Mouse (Mus musculus) midbrain, embryonic 13.5 days (tissue): ENCODE results near the gene Ccnd3. TPM values are rescaled to one million over a fixed set of nuclear protein-coding genes. Genes with fewer than 3 reads are reported as not detected.

Experiments
- ATAC-seq: fragments of 200-750 bp; cut with Nextera tagmentation; 2 replicates; pipeline ENCODE4 v1.8.0; 2017; ENCODE audit warnings: mild to moderate bottlenecking, moderate TSS enrichment, moderate library complexity
- H3K27ac ChIP-seq: fragments of 300-500 bp; sonication (generic); 2 replicates; pipeline ENCODE4 v1.5.1; 2015; ENCODE audit warnings: inconsistent platforms, mild to moderate bottlenecking, moderate library complexity
- H3K27me3 ChIP-seq: fragments of 300-500 bp; sonication (generic); 2 replicates; pipeline ENCODE4 v1.6.1; 2015; ENCODE audit warnings: mild to moderate bottlenecking, inconsistent platforms
- H3K36me3 ChIP-seq: fragments of 300-500 bp; sonication (generic); 2 replicates; pipeline ENCODE4 v1.6.1; 2015; ENCODE audit warnings: mild to moderate bottlenecking, inconsistent platforms
- H3K4me1 ChIP-seq: fragments of 300-500 bp; sonication (generic); replicated peaks from 2 replicates; pipeline ENCODE4 v1.6.1; 2015; ENCODE audit warnings: inconsistent platforms
- H3K4me2 ChIP-seq: fragments of 300-500 bp; sonication (generic); replicated peaks from 2 replicates; pipeline ENCODE4 v1.6.1; 2015; ENCODE audit warnings: moderate library complexity, mild to moderate bottlenecking, inconsistent platforms
- H3K4me3 ChIP-seq: fragments of 300-500 bp; sonication (generic); replicated peaks from 2 replicates; pipeline ENCODE4 v1.5.1; 2015; ENCODE audit warnings: mild to moderate bottlenecking, inconsistent platforms
- H3K9ac ChIP-seq: fragments of 300-500 bp; sonication (generic); replicated peaks from 2 replicates; pipeline ENCODE4 v1.6.1; 2015; ENCODE audit warnings: mild to moderate bottlenecking, inconsistent platforms
- H3K9me3 ChIP-seq: fragments of 300-500 bp; sonication (generic); 2 replicates; pipeline ENCODE4 v1.6.1; 2016; ENCODE audit warnings: mild to moderate bottlenecking, inconsistent platforms
- WGBS: fragments of 180-500 bp; shearing (Covaris S2); methylation state at CpG from one replicate; pipeline ENCODE4 v1.1.7; 2015; 5-methylcytosine and 5-hydroxymethylcytosine counted together
- polyA plus RNA-seq: library from polyadenylated mRNA; unstranded; fragments of >200 nt; fragmentation: Nextera tagmentation; extraction: Ambion mirVana; gene quantifications from 2 replicates; pipeline ENCODE4 v1.2.1, GENCODE M21; 2015

Ccnd3 gene
- 60.4 and 71.4 TPM in 2 replicates for polyA plus RNA-seq

DNA sequence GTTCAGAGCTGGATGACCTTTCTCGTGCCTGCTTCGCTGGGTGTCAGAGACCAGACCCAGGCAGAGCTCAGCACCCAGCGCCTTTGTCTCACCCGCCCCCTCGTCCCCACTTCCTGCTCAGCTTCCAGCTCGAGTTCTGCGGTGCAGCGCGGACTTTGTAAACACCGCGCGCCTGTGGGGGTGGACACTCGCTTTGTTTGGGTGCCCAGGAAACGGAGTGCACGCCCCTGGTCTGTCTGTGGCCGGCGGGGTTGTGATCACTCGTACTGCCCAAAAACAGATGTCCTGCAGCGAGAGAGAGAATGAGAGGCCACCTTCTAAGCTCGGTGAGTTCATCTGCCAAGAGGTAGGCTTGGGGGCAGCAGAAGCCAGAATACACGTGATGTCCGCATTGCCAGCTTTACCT, at the start of gene Ccnd3:
Ccnd3 (plus strand) TSS at position 111 of the 406 bp plus-strand sequence.
- Histone ChIP-seq H3K9ac (peak within 1 kb of the TSS; percentile 66), H3K27ac (no peak within 1 kb of the TSS), H3K4me1 (peaks cover 30% of the 10 kb centered on the region), H3K36me3 (peaks cover 4% of the 10 kb centered on the region; the same call in 1 of the 2 replicates), H3K27me3 (no peaks in the 10 kb centered on the region), H3K9me3 (no peaks in the 10 kb centered on the region), H3K4me2 (peak within 1 kb of the TSS; percentile 61), H3K4me3 (peak within 1 kb of the TSS; percentile 34)
- 2% methylated on average over 22 of the region's 22 CpGs for WGBS
- no peak for ATAC-seq

DNA sequence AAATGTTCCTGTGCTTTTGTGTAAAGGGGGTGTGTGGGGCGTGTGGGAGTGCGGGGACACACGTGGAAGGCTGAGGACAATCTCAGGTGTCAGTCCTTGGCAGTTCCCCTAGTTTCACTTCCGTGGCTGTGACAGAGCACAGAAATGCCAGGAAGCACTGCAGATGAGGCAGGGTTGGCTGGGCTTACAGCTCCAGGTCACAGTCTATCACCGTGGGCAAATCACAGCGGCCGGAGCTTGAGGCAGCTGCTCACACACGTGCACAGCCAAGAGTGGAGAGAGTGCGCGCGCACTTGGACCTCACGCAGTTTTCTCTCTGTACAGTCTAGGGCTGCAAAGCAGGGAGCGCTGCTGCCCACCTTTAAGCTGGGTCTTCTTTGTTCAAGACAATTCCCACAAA, 46.5 kb upstream of the Ccnd3 start:
- 86% methylated on average over 13 of the region's 13 CpGs for WGBS
- H3K4me1 ChIP-seq = no peaks in the 10 kb centered on the region
- H3K27ac ChIP-seq = no peak overlapping the region
- 0 out of 2 replicates have a peak, but pooled peaks cover 2% of the 10 kb centered on the region for H3K27me3 ChIP-seq
- H3K9ac ChIP-seq = no peak overlapping the region
- no peak for ATAC-seq
- no peak overlapping the region for H3K4me3 ChIP-seq
- H3K4me2 ChIP-seq = no peak overlapping the region
- no peaks in the 10 kb centered on the region for H3K36me3 ChIP-seq
- no peaks in the 10 kb centered on the region for H3K9me3 ChIP-seq

DNA sequence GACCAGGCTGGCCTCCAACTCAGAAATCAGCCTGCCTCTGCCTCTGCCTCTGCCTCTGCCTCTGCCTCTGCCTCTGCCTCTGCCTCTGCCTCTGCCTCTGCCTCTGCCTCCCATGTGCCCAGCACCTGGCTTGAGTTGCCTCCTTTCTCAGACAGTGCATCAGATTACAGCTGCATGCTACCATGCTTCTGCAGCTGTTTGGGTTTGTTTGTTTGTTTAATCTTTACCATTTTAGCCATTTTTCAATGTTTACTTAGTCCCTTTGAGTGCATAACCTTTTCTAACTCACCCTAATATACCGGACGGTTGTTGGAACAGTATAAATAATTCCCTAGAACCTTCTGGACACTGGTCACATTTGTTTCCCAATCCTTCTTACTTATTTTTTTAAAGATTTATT, 45.9 kb upstream of the Ccnd3 start:
- Histone ChIP-seq H3K27me3 (peaks cover 3% of the 10 kb centered on the region; the same call in 1 of the 2 replicates), H3K4me3 (no peak overlapping the region), H3K4me2 (no peak overlapping the region), H3K27ac (no peak overlapping the region), H3K4me1 (no peaks in the 10 kb centered on the region), H3K9me3 (no peaks in the 10 kb centered on the region), H3K36me3 (no peaks in the 10 kb centered on the region), H3K9ac (no peak overlapping the region)
- WGBS = 95% methylated on average over 2 of the region's 2 CpGs
- ATAC-seq = no peak

DNA sequence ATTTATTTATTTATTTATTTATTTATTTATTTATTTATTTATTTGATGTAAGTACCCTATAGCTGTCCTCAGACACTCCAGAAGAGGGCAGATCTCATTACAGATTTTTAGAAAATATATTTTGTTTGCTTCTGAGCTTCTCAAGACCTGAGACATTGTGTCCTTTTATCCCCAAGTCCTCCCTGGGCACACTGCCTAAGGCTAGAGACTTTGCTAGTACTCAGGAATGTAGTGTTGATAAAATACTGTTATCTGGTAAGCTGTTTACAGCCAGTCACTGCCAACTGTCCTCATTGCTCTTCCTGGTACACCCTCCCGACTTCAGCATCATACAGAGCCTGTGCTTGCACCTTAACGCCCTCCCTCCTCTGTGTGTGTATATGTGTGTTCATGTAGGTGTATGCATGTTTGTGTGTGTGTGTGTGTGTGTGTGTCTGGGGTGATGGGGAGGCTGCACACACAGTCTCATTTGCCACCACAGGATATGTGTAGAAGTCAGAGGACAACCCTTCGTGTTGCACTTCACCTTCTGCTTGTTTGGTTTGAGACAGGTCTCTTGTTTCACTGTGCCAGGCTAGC, 45.4 kb upstream of the Ccnd3 start:
- ATAC-seq = no peak
- H3K4me2 ChIP-seq = no peak overlapping the region
- no peaks in the 10 kb centered on the region for H3K36me3 ChIP-seq
- H3K27me3 ChIP-seq = peaks cover 6% of the 10 kb centered on the region; the same call in 1 of the 2 replicates
- no peak overlapping the region for H3K27ac ChIP-seq
- no peak overlapping the region for H3K4me3 ChIP-seq
- H3K4me1 ChIP-seq = no peaks in the 10 kb centered on the region
- 90% methylated on average over 3 of the region's 3 CpGs for WGBS
- no peak overlapping the region for H3K9ac ChIP-seq
- H3K9me3 ChIP-seq = no peaks in the 10 kb centered on the region

DNA sequence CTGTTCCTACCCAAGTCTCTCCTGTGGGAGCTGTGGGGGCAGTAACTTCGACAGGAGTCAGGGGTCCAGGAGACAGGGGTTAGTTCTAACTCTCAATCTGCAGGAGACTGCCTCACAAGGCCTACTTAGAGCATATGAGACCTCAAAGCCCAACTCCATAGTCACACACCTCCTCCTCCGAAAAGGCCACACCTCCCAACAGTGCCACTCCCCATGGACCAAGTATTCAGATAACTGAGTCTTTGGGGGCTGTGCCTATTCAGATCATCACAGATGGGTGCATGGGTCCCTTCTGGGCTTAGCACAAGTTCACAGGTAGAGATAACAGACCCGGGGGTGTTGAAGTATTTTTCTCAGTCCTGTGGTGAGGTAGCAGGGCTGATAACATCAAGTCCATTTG, 43.2 kb upstream of the Ccnd3 start:
- Histone ChIP-seq H3K27me3 (peaks cover 22% of the 10 kb centered on the region), H3K9me3 (no peaks in the 10 kb centered on the region), H3K4me2 (no peak overlapping the region), H3K4me3 (no peak overlapping the region), H3K27ac (no peak overlapping the region), H3K4me1 (no peaks in the 10 kb centered on the region), H3K36me3 (no peaks in the 10 kb centered on the region), H3K9ac (no peak overlapping the region)
- ATAC-seq = no peak
- 75% methylated on average over 3 of the region's 3 CpGs for WGBS

DNA sequence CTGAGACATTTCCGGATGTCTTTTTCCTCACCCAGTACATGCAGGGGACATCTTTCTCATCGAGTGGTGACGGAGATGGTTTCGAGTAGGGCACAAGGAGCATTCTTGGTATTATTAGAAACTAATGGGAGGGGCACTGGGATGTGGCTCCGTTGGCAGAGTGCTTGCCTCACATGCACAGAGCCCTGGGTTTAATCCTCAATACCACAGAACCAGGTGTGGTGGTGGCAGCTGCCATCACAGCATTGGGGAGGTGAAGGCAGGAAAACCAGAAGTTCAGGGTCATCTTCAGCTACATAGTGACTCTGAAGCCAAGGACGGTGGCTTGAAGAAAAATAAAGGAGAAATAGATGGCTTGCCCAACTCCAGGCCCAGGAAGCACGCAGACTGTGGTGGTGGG, 42.6 kb upstream of the Ccnd3 start:
- H3K4me2 ChIP-seq = no peak overlapping the region
- H3K27me3 ChIP-seq = peaks cover 27% of the 10 kb centered on the region
- WGBS = 80% methylated on average over 7 of the region's 7 CpGs
- no peak overlapping the region for H3K27ac ChIP-seq
- H3K4me3 ChIP-seq = no peak overlapping the region
- no peaks in the 10 kb centered on the region for H3K36me3 ChIP-seq
- H3K9ac ChIP-seq = no peak overlapping the region
- H3K9me3 ChIP-seq = no peaks in the 10 kb centered on the region
- no peaks in the 10 kb centered on the region for H3K4me1 ChIP-seq
- no peak for ATAC-seq

DNA sequence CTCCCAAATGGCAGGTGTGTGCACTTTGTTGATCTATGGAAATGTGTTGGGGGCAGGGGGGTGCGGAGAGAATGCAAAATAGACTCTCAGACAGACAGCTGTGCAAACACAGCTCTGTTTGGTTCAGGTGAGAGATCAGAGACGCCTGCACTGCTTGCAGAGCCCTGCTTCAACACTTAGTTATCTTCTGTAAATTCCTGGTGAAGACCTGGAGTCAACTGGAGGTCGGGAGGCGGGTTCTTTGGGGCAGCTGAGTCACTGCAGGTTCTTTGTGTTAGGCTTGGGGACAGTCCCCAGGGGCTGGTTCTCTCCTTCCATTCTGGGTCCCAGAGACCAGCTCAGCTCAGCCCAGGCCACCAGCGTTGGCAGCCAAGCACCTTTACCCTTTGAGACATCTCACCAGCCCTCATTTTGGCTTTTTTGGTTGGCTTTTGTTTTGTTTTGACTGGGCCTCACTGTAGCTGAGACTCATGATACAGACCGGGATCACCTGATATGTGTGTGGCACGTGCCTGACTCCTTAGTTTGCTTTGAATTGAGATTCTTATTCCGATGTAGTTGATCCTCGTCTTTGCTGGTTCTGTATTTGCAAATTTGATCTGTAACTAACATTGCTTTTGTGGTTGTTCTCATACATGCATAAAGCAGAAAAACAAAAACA, 42.0 kb upstream of the Ccnd3 start:
- Histone ChIP-seq H3K9ac (no peak overlapping the region), H3K27ac (no peak overlapping the region), H3K4me2 (no peak overlapping the region), H3K4me3 (no peak overlapping the region), H3K36me3 (no peaks in the 10 kb centered on the region), H3K27me3 (peaks cover 34% of the 10 kb centered on the region), H3K9me3 (no peaks in the 10 kb centered on the region), H3K4me1 (no peaks in the 10 kb centered on the region)
- whole genome bisulfite sequencing = 54% methylated on average over 9 of the region's 9 CpGs
- ATAC-seq = no peak

DNA sequence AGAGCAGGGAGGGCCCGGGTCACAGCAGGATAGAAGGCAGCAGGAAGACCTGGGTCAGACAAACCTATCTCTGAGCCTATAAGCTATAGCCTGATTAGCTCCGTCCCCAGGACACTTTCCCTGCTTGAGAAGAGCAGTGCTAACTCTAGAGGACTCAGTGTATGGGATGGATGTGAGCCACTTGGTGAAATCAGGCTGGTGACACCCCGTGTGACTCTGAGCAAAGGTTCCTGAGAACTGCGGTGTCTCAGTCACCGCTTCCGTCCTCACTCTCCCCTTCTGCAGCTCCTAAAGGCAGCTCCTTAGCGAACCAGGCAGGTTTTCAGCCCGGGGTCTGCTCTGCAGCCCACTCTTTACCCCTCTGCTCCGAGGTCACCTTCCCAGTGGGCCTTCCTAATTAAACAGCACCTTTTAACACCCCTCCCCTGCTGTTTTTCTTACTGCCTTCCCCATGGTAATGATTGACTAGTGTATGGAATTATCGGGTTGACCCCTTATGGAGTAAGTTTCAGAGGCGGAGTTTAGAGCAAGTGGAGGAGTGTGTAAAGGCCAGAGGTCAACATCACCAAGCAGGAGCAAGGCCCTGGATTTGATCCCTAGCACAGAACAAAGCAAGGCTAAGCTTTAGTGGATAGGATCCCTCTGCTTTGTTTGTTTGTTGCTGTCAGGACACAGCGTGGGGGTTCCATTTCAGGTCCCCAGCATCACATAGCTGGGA, 40.4 kb upstream of the Ccnd3 start:
- Histone ChIP-seq H3K27ac (no peak overlapping the region), H3K4me3 (no peak overlapping the region), H3K4me2 (no peak overlapping the region), H3K36me3 (no peaks in the 10 kb centered on the region), H3K4me1 (peaks cover 4% of the 10 kb centered on the region; the same call in 1 of the 2 replicates), H3K27me3 (peaks cover 49% of the 10 kb centered on the region), H3K9me3 (no peaks in the 10 kb centered on the region), H3K9ac (no peak overlapping the region)
- 41% methylated on average over 12 of the region's 12 CpGs for WGBS
- ATAC-seq = no peak

DNA sequence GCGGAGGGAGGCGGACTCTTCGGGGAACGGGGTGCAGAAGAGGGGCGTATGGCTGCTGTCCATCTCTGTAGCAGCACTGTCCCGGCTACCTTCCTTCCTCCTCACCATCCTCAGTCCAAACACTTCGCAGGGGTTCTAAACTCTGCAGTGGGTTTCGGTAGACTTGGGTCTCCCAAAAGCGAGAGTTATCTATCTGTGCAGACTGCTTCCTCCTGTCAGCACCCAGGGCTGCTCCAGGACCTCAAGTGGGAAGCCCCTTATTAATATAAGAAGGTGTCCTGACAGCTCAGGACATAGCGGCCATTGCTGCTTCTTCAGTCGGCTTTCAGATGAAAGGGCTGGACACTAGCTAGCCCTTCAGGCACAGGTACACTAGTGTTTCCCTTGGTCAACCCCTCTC, 39.8 kb upstream of the Ccnd3 start:
- Histone ChIP-seq H3K36me3 (no peaks in the 10 kb centered on the region), H3K4me2 (no peak overlapping the region), H3K9ac (no peak overlapping the region), H3K27ac (no peak overlapping the region), H3K4me3 (no peak overlapping the region), H3K9me3 (no peaks in the 10 kb centered on the region), H3K27me3 (peaks cover 54% of the 10 kb centered on the region), H3K4me1 (peaks cover 4% of the 10 kb centered on the region; the same call in 1 of the 2 replicates)
- WGBS = 77% methylated on average over 11 of the region's 11 CpGs
- ATAC-seq = no peak

DNA sequence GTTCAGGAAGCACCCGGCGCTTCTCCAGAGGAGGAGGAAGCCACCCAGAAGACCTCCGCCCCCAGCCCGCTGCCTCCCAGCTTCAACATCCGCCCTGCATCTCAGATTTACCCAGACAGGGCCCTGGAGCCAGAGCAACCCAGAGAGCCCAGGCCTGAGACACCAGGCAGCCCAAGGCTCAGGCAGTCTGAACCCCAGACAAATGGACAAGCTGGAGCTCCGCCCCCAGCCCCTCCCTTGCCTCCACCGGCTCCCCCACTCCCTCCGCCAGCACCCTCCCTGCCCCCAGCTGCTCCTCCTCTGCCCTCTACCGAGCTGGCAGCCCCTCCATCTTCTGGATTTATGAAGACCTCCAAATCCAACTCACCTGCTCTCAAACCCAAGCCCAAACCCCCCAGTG, 38.6 kb upstream of the Ccnd3 start:
- 39% methylated on average over 9 of the region's 9 CpGs for WGBS
- no peak for ATAC-seq
- peaks cover 7% of the 10 kb centered on the region; the same call in 1 of the 2 replicates for H3K4me1 ChIP-seq
- H3K27ac ChIP-seq = no peak overlapping the region
- peaks cover 54% of the 10 kb centered on the region for H3K27me3 ChIP-seq
- no peak overlapping the region for H3K9ac ChIP-seq
- H3K9me3 ChIP-seq = no peaks in the 10 kb centered on the region
- no peaks in the 10 kb centered on the region for H3K36me3 ChIP-seq
- H3K4me3 ChIP-seq = no peak overlapping the region
- H3K4me2 ChIP-seq = no peak overlapping the region

DNA sequence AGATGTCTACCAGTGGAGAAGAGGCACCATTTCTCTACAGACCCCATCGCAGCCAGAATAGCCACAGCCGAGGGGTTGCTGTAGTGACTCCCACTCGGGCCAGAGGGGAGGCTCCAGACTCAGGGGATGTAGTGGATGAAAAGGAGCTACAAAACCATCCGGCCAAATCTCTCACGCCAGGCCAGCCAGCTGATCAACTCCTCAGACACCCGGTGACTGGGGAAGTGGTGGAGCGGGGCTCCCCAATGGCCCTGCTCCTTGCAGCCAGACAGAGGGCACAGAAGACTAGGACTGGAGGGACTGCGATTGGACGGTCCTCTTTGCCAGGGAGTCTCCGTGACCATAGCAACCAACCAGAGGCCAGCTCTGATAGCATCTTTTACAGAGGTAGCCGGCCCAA, 37.2 kb upstream of the Ccnd3 start:
- H3K27me3 ChIP-seq = peaks cover 54% of the 10 kb centered on the region
- WGBS = 61% methylated on average over 11 of the region's 11 CpGs
- no peaks in the 10 kb centered on the region for H3K9me3 ChIP-seq
- H3K4me2 ChIP-seq = 0 out of 2 replicates have a peak overlapping the region, but pooled peaks have one; percentile 33
- H3K36me3 ChIP-seq = no peaks in the 10 kb centered on the region
- no peak overlapping the region for H3K9ac ChIP-seq
- peaks cover 7% of the 10 kb centered on the region; the same call in 1 of the 2 replicates for H3K4me1 ChIP-seq
- H3K4me3 ChIP-seq = no peak overlapping the region
- no peak for ATAC-seq
- no peak overlapping the region for H3K27ac ChIP-seq

DNA sequence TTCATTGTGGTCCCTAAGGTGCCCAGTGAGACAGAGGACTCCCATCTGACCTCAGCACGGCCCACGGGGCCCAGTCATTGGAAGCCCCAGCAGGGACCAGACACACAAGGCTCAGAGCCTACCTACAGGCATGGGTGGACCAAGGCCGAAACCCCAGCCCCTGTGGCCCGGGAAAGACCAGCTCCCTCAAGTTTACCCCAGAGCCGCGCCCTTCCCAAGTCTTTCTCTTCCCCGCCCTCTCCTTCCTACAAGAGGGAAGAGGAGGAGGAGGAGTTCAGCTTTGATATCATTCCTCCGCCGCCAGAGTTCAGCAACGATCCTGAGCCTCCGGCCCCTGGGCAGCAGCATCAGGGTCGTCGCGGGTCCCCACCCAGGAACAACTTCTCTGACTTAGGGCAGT, 36.8 kb upstream of the Ccnd3 start:
- Histone ChIP-seq H3K9me3 (no peaks in the 10 kb centered on the region), H3K4me3 (no peak overlapping the region; the same call in 1 of the 2 replicates), H3K4me2 (peak overlapping the region; percentile 33), H3K27me3 (peaks cover 54% of the 10 kb centered on the region), H3K36me3 (no peaks in the 10 kb centered on the region), H3K27ac (no peak overlapping the region), H3K9ac (no peak overlapping the region), H3K4me1 (peaks cover 7% of the 10 kb centered on the region; the same call in 1 of the 2 replicates)
- WGBS = 16% methylated on average over 14 of the region's 14 CpGs
- no peak for ATAC-seq
